Mouse (Mus musculus) gastrocnemius, postnatal 25 days (tissue): ENCODE data around the gene Nkx3-2. TPM values are rescaled to one million over a fixed set of nuclear protein-coding genes. Genes with fewer than 3 reads are reported as not detected.

Experiments used
- DNase-seq: peaks from one replicate; pipeline ENCODE4 v3.0.0; 2022
- total RNA-seq, 2 experiments: library from RNA; stranded (reverse); gene quantifications; 1 replicate in 1 of 2; 2 replicates in 1 of 2; pipeline ENCODE4 v1.2.3; 2021

Nkx3-2 gene
- total RNA-seq, 2 experiments from 2014 or later = 0.15 TPM; not detected in 1

DNA sequence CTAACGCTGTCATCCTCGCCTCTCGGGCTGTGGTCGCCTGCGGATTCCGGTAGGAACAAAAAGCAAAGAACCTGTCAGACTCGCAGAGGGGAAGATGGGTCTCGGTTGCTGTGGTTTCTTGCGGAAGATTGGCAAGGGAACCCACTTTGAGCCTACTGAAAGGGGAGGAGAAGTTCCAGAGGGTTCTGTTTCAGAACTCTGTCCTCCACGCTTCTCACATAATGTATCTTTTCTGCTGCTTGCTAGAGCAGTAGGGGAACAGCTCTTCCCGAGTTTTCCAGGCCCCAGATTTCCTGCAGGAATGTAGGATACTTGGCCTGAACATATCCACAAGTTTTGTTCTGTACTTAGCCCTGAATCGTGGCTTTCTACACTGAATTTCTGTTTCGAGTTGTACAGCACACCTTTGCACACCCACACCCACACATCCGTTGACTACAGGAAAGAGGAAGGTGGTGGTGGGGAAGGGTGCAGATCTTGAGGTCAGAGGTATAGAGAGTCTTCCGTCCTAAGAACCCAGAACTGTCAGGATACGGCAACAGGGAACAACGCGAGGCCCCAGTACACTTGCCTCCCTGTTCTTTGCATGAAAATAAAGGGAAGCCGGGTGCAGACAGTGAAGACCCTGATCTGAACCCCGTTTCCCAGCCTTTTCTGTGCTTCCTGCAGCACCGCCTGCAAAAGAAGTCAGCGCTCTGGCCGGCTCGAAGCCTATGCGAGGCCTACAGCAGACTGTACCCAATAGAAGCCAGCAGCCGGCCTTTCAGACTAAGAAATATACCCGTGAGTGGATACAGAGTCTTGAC is 2.0 kb downstream of the Nkx3-2 start:
- no peak for DNase-seq

DNA sequence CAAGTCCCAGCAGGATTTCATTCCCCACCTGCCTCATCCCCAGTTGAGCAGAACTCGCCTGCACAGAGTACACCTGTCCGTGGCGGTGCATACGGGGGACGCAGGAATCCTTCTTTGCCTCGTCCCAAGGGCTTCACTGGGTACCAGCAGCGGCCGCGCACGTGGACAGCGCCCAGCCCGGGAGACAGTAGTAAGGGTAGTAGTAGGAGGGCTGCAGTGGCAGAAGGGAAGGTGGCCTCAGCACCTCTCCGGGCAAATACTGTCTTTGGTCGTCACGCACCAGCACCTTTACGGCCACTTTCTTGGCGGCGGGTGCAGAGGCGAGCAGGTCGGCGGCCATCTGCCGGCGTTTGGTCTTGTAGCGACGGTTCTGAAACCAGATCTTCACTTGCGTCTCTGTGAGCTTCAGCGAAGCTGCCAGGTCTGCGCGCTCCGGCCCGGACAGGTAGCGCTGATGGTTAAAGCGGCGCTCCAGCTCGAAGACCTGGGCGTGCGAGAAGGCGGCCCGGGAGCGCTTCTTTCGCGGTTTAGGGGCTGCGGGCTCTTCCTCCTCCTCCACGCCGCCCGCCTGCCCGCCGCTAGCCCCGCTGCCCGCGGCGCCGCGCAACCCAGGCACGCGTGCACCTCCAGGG is 2.7 kb downstream of the Nkx3-2 start:
- no peak for DNase-seq

DNA sequence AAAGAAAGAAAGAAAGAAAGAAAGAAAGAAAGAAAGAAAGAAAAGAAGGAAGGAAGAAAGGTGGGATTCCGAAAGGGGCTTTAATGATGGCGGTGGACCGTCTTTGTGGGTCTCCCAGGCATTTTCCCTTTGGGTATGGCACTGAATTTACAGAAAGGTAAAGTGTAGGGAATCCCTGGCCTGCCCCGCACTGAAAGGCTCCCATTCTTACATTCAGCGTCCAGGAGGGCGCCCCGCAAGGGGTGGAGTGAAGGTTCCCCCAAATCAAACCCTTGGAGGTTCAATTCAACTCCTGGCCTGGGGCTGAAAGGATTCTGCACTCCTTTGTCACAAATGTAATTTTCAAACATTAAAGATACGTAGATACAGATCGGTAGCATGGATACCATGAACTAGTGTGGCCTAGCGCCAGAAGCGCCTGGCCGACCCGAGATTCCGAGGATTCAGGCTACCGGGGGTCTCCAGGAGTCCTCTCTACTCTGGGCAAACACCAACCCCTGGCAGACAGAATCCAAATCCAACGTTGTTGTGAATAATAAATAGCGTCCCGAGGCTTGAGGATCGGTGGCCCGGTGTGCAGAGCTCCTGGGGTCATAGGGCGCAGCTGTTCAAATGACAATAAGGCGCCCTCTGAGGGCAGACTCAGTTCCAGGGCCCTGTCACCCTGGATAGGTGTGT is 3.3 kb downstream of the Nkx3-2 start:
- DNase-seq = no peak

DNA sequence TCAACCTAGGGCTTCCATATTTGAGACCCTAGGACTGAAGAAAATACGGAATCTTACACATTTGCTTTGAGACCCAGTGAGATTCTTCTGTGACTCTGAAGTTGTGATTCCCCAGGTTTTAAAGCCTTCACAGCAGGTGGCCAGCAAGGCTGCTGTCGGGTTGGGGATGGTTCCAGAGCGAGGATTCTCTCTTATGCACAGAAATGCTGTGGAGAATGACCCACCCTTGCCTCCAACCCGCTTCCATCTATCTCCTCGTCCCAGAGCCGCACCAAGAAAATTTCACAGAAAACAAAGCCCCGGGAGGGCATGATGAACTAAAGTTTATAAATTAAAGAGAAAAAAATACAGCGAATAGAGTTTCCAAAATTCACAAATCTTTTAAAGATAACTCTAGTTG is 4.2 kb downstream of the Nkx3-2 start:
- no peak for DNase-seq

DNA sequence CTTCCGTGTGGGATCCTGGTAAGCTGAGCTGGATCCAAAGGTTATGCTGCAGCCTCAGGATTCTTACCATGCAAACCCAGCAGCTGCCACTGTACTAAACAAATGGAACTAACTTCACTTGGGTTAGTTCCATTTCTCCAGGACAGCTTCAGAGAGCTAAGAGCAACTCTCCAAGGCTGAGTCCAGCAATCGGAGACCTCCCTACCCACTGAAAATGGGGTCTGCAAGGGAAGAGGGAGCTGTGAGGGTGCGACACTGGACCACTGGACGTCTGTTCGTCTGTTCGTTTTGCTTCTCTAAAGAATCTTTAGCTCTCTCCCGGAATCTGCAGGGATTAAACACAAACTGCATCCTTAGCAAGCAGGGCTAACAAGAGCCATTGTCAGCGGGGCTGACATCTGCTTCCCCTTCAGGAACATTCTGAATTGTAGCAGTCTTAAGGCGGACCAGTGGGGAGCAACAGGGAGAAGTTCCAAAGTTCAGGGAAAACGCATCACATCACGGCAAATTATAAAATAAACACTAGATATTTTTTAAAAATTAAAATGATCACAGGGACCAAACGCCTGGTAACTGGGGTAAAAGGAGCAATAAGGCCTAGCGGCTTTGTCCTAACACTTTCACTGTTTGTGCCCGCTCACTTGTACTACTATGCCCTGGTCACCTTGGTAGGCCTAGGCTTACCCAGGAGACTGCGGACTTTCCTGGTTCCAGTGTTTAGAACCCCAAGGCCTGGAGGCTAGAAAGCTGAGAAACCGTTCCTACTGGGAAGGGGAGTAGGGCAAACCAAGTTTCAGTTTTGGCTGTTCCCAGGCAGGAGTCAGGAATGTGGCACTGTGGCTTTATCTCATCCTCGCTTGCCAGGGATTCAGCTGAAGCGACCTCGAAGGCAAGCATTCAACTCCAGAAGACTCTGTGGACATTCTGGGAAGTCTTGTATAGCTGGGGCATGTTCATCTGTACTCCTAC is 5.3 kb downstream of the Nkx3-2 start:
- no peak for DNase-seq

DNA sequence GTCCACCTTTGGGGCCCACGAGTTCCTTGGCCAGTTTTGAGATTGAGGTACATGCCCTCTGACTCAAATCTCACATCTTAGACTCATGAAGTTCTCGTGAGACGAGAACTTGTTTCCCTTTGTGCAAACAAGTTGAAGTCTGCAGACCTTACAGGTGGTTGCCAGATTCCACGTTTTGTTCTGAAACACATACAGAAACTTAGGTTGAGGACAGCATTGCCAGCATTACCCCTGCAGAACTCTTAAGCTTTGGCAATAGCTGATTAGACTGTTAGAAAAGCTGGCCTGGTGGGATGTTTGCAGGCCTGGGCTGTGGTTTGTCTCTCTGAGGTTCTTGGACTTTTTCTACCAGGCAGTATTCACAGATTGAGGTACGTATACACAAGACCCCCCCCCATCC is 7.0 kb downstream of the Nkx3-2 start:
- no peak for DNase-seq

DNA sequence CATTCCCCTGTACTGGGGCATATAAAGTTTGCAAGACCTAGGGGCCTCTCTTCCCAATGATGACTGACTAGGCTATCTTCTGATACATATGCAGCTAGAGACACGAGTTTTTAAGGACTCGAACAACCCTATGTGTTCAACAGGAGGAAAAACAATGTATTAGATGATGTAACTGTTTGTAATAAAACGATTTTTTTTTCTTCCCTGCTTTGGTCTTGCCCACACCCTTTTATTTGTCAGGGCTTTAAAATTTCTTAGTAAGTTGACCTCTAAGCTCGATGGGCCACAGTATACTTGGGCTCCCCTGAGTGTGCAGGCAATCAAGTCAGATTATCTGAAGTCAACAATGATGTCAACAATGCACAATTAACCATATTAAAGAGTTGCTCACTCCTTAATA is 7.9 kb downstream of the Nkx3-2 start:
- no peak for DNase-seq

DNA sequence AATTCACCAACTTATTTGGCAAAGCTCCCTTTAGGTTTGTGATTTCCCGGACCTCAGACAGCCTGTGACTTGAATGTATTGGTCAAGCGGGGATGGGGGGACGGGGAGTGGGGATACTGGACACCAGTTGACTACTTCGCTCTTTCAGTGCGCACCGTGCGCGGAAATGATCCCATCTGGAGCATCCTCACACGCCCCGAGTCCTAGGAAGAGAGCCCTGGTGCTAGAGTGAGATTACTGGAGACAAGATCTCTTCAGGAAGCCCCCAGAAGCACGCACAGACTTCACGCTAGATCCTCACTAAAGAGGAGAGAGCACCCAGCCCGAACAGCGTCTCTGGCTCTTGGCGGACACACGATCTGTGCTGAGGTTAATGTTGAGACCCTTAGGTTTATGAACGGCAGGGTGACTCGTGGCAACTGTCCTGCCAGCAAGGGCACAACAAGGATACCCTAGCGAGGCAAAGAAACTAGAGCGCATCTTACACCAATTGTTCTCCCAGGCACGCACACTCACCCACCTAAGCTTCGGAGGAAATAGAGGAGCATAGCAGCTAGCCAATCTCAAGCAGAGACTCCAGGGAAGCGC is 8.8 kb downstream of the Nkx3-2 start:
- DNase-seq = no peak

DNA sequence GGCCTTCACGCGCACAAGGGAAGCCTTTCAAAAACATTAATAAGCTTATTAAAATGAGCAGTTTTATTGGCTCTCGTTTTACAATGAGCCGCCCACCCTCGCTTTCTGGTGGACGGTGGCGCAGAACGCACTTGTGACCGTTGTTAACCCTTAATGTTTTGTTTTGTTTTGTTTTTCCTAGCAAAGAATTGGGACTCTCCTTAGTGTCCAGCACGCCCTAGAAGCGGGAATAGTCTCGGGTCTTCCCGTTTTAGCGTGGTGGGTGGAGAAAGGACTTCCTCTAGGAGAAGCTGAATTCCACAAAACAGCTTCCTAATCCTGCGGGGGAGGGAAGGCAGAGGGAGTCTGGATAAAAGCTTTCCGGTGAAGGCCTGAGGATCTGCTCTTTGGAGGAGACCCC is 9.5 kb downstream of the Nkx3-2 start:
- DNase-seq = no peak

DNA sequence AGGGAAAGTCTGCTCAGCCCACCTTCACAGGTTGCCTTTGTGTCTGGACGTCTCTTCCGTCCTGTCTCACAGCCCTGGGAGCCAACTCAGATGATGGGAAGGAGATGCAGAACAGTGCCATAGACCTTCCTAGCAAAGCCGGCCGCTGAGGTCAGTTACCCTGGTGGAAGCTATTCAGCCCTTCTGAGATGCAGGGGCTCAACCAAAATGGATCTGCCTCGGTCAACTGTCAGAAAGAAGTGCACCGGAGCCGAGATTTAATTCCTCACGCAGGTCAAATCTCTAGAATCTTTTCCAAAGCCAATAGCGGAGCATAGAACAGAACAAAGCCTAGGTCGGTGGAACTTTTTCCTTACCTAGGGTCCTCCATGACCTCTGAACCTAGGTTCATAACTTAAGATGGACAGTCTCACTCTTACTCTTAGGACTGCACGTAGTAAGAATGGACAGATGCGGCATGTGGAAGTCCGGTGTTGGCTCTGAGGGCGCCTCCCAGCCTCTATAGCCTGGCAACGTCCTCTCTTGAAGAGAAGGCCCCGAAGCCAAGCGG is 10.0 kb downstream of the Nkx3-2 start:
- DNase-seq = no peak

DNA sequence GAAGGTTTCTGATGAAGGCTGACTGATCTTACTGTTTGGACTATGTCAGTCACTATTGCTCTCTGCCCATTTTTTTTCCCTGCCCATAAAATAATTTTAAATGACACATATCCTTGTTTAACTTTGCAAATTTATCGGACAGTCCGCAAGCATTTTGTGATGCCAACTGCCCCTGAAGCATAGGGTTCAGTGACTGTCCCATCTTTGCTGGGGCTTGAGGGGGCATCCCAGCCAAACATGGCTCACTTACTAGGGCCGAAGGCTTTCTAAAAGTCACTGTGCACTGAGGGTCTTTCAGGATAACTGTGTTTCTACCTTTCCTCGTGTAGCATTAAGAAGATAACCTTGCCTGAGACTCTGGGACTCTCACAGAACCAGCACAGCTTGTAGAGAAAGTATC is 11.6 kb downstream of the Nkx3-2 start:
- no peak for DNase-seq

DNA sequence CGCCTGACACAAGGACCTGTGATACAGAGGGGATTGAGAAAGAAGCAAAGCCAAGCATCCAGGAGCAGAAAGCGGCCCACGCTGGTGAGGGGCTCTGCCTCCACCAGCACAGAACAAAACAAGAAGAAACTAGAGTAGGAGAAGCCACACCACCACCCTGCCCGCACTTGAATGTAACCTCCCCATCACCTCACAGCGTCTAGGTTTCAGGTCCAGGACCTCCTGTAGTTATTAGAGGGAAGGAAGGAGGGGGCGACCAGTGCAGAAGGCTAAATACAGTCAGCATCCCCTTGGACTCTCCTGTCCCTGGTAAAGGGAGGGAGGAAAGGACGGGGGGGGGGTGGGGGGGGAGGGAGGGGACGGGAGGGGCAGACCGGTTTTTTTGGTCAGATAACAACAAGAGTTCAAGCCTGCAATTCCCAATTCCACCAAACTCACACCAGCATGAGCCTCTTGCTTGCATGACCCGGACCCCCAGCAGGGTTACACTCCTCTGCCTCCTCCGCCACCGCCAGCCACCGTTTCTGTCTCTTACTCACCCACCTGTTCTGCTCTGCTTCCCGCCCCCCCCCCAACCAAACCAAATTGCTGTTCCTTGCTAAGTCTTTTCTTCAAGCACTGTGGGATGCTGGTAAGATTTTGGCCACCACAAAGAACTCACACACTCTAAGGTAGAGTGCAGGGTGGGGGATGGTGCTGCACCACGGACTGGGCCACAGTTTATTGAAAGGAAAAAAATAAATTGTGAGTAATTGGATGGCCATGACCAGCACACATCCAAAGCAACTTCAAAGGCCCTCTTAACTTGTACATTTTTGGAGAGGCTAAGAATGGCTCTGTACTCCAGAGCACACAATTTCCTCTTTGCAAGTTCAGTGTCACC is 19.2 kb downstream of the Nkx3-2 start:
- DNase-seq = no peak

DNA sequence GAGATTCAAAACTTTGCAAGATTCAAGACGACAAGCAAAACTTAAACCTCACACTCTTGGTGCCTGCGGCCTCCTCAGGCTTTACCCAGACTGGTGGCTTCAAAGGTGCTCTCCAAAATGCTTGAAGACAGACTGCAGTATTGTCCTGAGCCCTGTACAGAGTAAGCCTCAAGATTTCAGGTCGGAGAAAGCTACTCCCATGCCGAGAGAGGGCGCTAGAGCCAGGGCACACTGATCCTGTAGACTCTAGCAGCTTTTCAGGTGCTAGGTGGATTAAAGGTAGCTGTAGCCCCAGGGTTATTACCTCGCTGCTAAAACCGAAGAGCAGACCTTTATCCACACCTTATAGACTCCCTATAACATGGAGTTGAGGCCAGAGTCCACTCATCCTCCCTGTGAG is 20.1 kb downstream of the Nkx3-2 start:
- DNase-seq = no peak

DNA sequence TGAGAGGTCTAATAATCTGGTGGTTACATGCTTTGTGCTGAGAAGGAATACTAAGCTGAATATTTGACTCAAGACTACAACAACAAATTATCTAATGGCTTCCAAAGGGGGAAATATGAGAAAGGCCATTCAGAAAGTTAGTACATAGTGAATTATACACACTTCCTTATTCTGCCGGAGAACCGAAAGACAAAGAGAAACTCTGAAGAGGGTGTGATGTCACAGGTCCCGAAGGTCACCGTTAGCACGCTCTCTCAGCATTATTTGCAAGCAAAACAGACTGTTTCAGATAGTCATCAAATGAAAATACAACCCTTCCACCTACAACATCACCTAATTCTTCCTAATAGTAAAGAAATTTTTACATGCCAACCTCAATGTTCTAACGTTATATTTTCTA is 25.5 kb downstream of the Nkx3-2 start:
- DNase-seq = no peak

DNA sequence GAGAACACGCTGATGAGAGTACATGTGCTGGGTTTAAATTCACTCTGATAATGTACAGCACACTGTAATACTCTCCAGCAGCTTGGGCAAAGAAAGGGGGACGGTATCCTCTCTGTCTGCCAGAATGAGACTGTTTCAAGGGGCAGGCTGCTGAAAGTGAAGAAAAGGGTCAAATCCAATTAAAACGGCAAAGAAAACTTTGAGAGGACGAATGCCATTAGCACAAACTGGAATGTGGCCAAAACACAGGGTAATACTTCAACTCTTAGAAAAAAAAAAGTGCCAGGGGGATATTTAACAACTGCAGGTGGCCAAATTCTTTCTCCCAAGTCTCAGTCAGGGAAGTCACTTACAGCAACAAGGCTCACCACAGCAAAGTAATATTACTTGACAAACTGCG is 27.3 kb downstream of the Nkx3-2 start:
- no peak for DNase-seq

DNA sequence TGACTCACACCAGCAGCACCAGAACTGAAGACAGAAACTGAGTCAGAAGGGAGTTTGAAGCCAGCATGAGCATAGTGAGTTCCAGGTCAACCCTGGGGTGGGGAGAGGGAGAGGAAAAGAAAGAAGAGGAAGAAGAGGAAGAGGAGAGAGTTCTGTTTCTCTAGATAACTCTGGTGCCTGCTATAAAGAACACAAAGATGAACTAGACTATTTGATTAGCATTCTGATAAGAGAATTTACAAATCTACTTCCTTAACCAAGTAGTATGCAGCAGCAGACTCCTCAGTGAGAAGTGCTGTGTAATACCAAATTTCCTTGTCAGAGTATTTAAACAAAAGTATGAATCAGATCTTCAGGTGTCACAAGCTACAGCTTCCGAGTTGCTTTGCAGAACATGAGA is 37.3 kb downstream of the Nkx3-2 start:
- no peak for DNase-seq

DNA sequence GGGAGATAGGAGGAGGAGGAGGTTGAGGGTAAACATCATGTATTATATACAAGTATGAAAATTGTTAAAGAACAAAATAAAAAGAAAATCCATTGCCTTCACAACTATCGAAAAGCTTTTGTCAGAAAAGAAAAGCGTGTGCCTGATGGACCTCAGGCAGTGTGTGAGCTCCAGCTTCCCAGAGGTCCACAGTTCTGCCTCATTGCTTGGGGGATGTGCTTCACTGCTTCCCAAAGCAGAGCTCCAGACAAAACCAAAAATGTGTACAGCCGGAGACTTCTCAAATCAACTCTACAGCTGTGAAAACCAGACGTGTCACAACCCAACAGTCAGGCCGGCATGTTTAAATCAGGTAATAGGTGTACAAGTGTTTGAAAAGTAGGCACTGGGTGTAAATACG is 38.7 kb downstream of the Nkx3-2 start:
- no peak for DNase-seq
